Mouse (Mus musculus) CH12.LX (cell line): ENCODE results near the gene Krt31. TPM values are rescaled to one million over a fixed set of nuclear protein-coding genes. Genes with fewer than 3 reads are reported as not detected.
A peak's percentile ranks its signal among the peaks of the same experiment; 100 is the strongest.

ENCODE experiments used
- DNase-seq: peaks from one replicate; pipeline ENCODE4 v3.0.0-alpha.2; 2013; ENCODE audit errors: extremely low read depth
- H3K27ac ChIP-seq: 2 replicates; pipeline ENCODE4 v1.5.1; 2012; ENCODE audit warnings: low read depth, mild to moderate bottlenecking, control low read depth, moderate library complexity; ENCODE audit not compliant: insufficient read depth
- H3K27me3 ChIP-seq: replicated peaks from 2 replicates; pipeline ENCODE3; 2012; ENCODE audit warnings: inconsistent platforms
- H3K36me3 ChIP-seq, 2 experiments: replicated peaks in 1 of 2; 2 replicates each; pipeline versions ENCODE3 to v1.6.1; 2012; ENCODE audit warnings: inconsistent platforms in 1 of 2, low read length in 1 of 2, mild to moderate bottlenecking in 1 of 2, mixed read lengths in 1 of 2, moderate library complexity in 1 of 2; ENCODE audit not compliant: control insufficient read depth in 1 of 2, insufficient read depth in 1 of 2
- H3K4me1 ChIP-seq, 2 experiments: 2 replicates each; pipeline ENCODE4 v1.6.1; 2012; ENCODE audit warnings: inconsistent platforms in 1 of 2, moderate library complexity in 1 of 2; ENCODE audit not compliant: insufficient read depth in 2 of 2, control insufficient read depth in 1 of 2
- H3K4me2 ChIP-seq: 2 replicates; pipeline ENCODE4 v1.6.1; 2012; ENCODE audit warnings: low read depth, mild to moderate bottlenecking, control low read depth; ENCODE audit not compliant: poor library complexity, insufficient read depth, severe bottlenecking
- H3K4me3 ChIP-seq, 3 experiments: fragments of 150-350 bp in 1 of 3; sonication (generic) in 1 of 3; replicated peaks in 1 of 3; 2 replicates each; pipeline versions ENCODE3 to v1.5.1; 2011 to 2012; ENCODE audit warnings: low read depth in 2 of 3, low read length in 2 of 3, mild to moderate bottlenecking in 2 of 3, moderate library complexity in 2 of 3, control low read depth in 1 of 3, improper control_type of control experiment in 1 of 3, inconsistent platforms in 1 of 3, mixed read lengths in 1 of 3; ENCODE audit not compliant: poor library complexity in 1 of 3
- H3K79me2 ChIP-seq: replicated peaks from 2 replicates; pipeline ENCODE4 v1.6.1; 2012; ENCODE audit warnings: mild to moderate bottlenecking, moderate library complexity; ENCODE audit not compliant: control insufficient read depth, poor library complexity, insufficient read depth, severe bottlenecking; ENCODE audit errors: extremely low read depth
- H3K9ac ChIP-seq: 2 replicates; pipeline ENCODE4 v1.6.1; 2012; ENCODE audit warnings: low read depth, mild to moderate bottlenecking, control low read depth, moderate library complexity; ENCODE audit not compliant: insufficient read depth
- H3K9me3 ChIP-seq: replicated peaks from 2 replicates; pipeline ENCODE3; 2012; ENCODE audit warnings: low read length, inconsistent platforms, mixed read lengths
- BHLHE40 ChIP-seq: IDR thresholded peaks from 2 replicates; pipeline ENCODE4 v1.6.1; 2011; ENCODE audit warnings: mild to moderate bottlenecking, low read depth, low read length, improper control_type of control experiment
- CHD1 ChIP-seq: IDR thresholded peaks from 2 replicates; pipeline ENCODE4 v1.6.1; 2012; ENCODE audit warnings: low read depth, low read length, improper control_type of control experiment, inconsistent platforms
- CTCF ChIP-seq, 2 experiments: IDR thresholded peaks in 1 of 2; conservative IDR thresholded peaks in 1 of 2; 2 replicates each; pipeline ENCODE4 v1.5.1; 2011 to 2012; ENCODE audit warnings: low read depth in 2 of 2, low read length in 2 of 2, improper control_type of control experiment in 1 of 2, inconsistent platforms in 1 of 2, mild to moderate bottlenecking in 1 of 2, moderate library complexity in 1 of 2
- E2F4 ChIP-seq: IDR thresholded peaks from 2 replicates; pipeline ENCODE4 v1.6.1; 2011; ENCODE audit warnings: low read depth, low read length, improper control_type of control experiment; ENCODE audit not compliant: insufficient replicate concordance
- ELF1 ChIP-seq: IDR thresholded peaks from 2 replicates; pipeline ENCODE4 v1.6.1; 2014; ENCODE audit warnings: low read depth, mild to moderate bottlenecking, inconsistent platforms, low read length, improper control_type of control experiment
- EP300 ChIP-seq: IDR thresholded peaks from 2 replicates; pipeline ENCODE4 v1.6.1; 2011; ENCODE audit warnings: low read length, improper control_type of control experiment
- GABPA ChIP-seq: IDR thresholded peaks from 2 replicates; pipeline ENCODE4 v1.6.1; 2012; ENCODE audit warnings: low read depth, low read length, improper control_type of control experiment, inconsistent platforms; ENCODE audit not compliant: insufficient replicate concordance
- JUND ChIP-seq: conservative IDR thresholded peaks from 2 replicates; pipeline ENCODE4 v1.6.1; 2011; ENCODE audit warnings: low read depth, low read length, improper control_type of control experiment
- MEF2A ChIP-seq: IDR thresholded peaks from 2 replicates; pipeline ENCODE4 v1.6.1; 2014; ENCODE audit warnings: low read depth, mild to moderate bottlenecking, inconsistent platforms, low read length, improper control_type of control experiment, borderline replicate concordance
- NELFE ChIP-seq: IDR thresholded peaks from 2 replicates; pipeline ENCODE4 v1.6.1; 2011; ENCODE audit warnings: low read depth, low read length, improper control_type of control experiment
- POLR2A ChIP-seq: IDR thresholded peaks from 2 replicates; pipeline ENCODE4 v1.6.1; 2011; ENCODE audit warnings: low read depth, mild to moderate bottlenecking, improper control_type of control experiment, low read length
- POLR2AphosphoS2 ChIP-seq: IDR thresholded peaks from 2 replicates; pipeline ENCODE4 v1.6.1; 2011; ENCODE audit warnings: low read depth, low read length, improper control_type of control experiment
- RCOR1 ChIP-seq: conservative IDR thresholded peaks from 2 replicates; pipeline ENCODE4 v1.6.1; 2012; ENCODE audit warnings: low read depth, mild to moderate bottlenecking, inconsistent platforms, low read length, improper control_type of control experiment
- SIN3A ChIP-seq: IDR thresholded peaks from 2 replicates; pipeline ENCODE4 v1.6.1; 2012; ENCODE audit warnings: low read length, improper control_type of control experiment, inconsistent platforms
- TBP ChIP-seq: conservative IDR thresholded peaks from 2 replicates; pipeline ENCODE4 v1.6.1; 2011; ENCODE audit warnings: low read depth, low read length, improper control_type of control experiment
- dilution Hi-C: fragments of 300-500 bp; cut with MboI; formaldehyde crosslinking; loops from 2 replicates; pipeline ENCODE4 v1.14.3; 2020; ENCODE audit warnings: low sequenced_read_pairs; ENCODE audit not compliant: extremely low pct_unique_long_range_greater_than_20kb, extremely low pct_ligation_motif_present
- in situ Hi-C: fragments of 300-500 bp; cut with MboI; formaldehyde crosslinking; loops from 3 replicates; pipeline ENCODE4 v1.14.3; 2019; ENCODE audit warnings: low sequenced_read_pairs, low pct_ligation_motif_present, low pct_unique_long_range_greater_than_20kb, mixed read lengths
- polyA plus RNA-seq: library from polyadenylated mRNA; unstranded; fragments of >175 nt; gene quantifications from 2 replicates; pipeline ENCODE4 v1.2.1, GENCODE M21; 2012; ENCODE audit warnings: low read depth; ENCODE audit not compliant: insufficient read length
- total RNA-seq, 2 experiments: library from RNA; depleted of rRNA; stranded (reverse); fragments of 300-350 nt in 1 of 2; fragments of >200 nt in 1 of 2; gene quantifications; 2 replicates each; pipeline ENCODE4 v1.2.3; 2012 to 2014

Gene Krt31
- total and polyA plus RNA-seq, 3 experiments, result not detected

DNA sequence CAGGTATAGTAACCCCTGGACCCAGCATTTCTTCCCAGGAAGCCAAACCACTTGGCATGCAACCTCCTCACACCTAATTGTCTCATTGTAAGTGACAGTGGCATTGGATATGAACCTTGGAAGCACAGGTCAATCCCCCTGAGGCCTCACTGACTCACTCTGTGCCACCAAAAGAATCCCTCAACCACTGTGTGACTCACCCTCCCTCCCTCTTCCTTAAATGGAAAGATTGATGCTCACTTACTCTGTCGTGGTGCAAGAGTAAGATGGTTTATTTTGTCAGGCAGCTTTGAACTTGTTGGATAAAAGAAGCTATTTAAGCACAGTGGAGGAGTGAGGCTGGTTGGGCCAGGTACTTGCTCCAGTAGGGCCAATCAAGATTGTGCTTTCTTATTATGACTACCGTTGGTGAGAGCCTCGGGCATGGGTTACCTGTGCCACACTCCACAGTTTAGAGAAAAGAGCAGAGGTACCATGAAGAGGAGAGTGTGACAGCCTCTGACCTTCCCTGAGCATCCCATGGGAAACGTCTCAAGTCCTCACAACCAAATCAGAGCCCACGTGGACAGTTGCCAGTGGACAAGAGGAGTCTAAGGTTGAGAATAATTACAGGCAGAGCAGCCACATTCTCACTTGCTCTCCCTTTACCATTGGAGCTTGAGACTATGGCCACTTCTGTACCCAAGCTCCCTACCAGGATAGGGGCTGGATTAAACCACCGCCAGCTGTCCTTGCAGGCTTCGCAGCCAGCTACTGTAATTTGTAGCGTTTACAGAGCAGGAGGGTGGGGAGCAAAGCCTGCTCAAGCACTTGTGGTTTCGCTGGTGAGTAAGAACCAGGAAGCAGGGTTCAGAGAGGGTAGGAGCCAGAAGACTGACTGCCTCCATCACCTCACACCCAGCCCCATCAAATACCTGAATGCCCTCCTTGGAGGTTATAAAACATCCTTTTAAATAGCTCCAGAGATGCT lies 5.6 kb upstream of the Krt31 start:
- no peaks in the 10 kb centered on the region for H3K79me2 ChIP-seq
- no peak overlapping the region for H3K4me3 ChIP-seq
- DNase-seq, result peak; percentile 17
- H3K36me3 ChIP-seq, result no peaks in the 10 kb centered on the region
- no peak overlapping the region for H3K27ac ChIP-seq
- H3K4me1 ChIP-seq, result no peaks in the 10 kb centered on the region
- in situ Hi-C loops, result no loop called here
- no peak overlapping the region for H3K4me2 ChIP-seq
- no peaks in the 10 kb centered on the region for H3K9me3 ChIP-seq
- dilution Hi-C loops, result no loop called here
- no peak for TF ChIP-seq MEF2A
- TF ChIP-seq ELF1, result no peak
- TF ChIP-seq BHLHE40, result no peak
- TF ChIP-seq POLR2A, result no peak
- peaks cover 87% of the 10 kb centered on the region for H3K27me3 ChIP-seq
- H3K9ac ChIP-seq, result no peak overlapping the region

DNA sequence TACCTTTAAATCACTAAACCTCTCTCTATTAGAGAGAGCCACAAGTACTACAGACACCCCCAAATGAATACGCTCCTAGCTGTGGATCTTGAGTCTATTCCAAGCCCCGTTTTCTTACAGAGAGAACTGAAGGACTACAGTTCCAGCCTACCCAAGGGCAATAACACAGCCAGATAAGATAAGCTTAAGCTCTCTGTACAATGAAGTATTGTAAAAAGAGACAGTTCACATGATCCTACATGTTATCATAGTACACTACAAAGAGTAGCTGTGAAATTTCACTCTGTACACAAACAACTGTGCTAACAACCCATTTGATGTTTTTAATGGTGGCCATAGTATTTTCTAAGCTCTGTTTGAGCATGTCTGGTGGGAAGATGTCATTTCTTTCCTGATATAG lies 3.2 kb downstream of the Krt31 start:
- no peak overlapping the region for H3K4me2 ChIP-seq
- TF ChIP-seq EP300 (no peak), TBP (no peak), RCOR1 (no peak), E2F4 (no peak), CHD1 (no peak), POLR2A (no peak), GABPA (no peak)
- in situ Hi-C loops, result no loop called here

GRCm38 (mm10) chr11:100046303-100046866 lies 4.0 kb downstream of the Krt31 start:
- Histone ChIP-seq H3K36me3 (no peaks in the 10 kb centered on the region), H3K4me1 (no peaks in the 10 kb centered on the region), H3K27ac (no peak overlapping the region), H3K79me2 (no peaks in the 10 kb centered on the region), H3K9ac (no peak overlapping the region), H3K4me2 (peak overlapping the region; percentile 78), H3K9me3 (no peaks in the 10 kb centered on the region), H3K27me3 (peaks cover 88% of the 10 kb centered on the region), H3K4me3 (peak overlapping the region in 1 of 3 experiments; percentile 26)
- dilution Hi-C loops, result no loop called here
- DNase-seq, result no peak
- TF ChIP-seq E2F4 (no peak), POLR2AphosphoS2 (no peak), BHLHE40 (no peak), SIN3A (no peak), CTCF (conservative IDR thresholded peaks at IDR 0.05 in 1 of 2, IDR thresholded peaks at IDR 0.05 in 1 of 2; ENCODE audit: low read depth in 2 of 2, low read length in 2 of 2) (no peak), NELFE (no peak), JUND (no peak), POLR2A (no peak)
- in situ Hi-C loops, result no loop called here

More for the DNA sequence above, 3.2 kb downstream of the Krt31 start:
- no peaks in the 10 kb centered on the region for H3K79me2 ChIP-seq
- peaks cover 88% of the 10 kb centered on the region for H3K27me3 ChIP-seq
- H3K9ac ChIP-seq, result no peak overlapping the region
- H3K4me1 ChIP-seq, result no peaks in the 10 kb centered on the region
- no peak for DNase-seq
- dilution Hi-C loops, result no loop called here
- H3K9me3 ChIP-seq, result no peaks in the 10 kb centered on the region
- no peak overlapping the region for H3K4me3 ChIP-seq
- no peaks in the 10 kb centered on the region for H3K36me3 ChIP-seq
- no peak overlapping the region for H3K27ac ChIP-seq
